Mouse (Mus musculus): ENCODE measurements around the gene Ccdc141. TPM values are rescaled to one million over a fixed set of nuclear protein-coding genes. Genes with fewer than 3 reads are reported as not detected.

Gene Ccdc141
- total RNA-seq, 1 experiment: 3.3 TPM

GRCm38 (mm10) chr2:76980146-76980545 lies 190.3 kb downstream of the Ccdc141 start:
- H3K4me3 ChIP-seq (ENCODE audit: insufficient read depth in 1 of 2, low read depth in 1 of 2, low read length in 2 of 2, poor library complexity in 1 of 2, severe bottlenecking in 1 of 2): peak overlapping the region in 1 of 2 experiments; percentile 38; a peak in 2 of 4 replicates
- TF ChIP-seq ZC3H11A (IDR thresholded peaks at IDR 0.05; ENCODE audit: borderline replicate concordance, low read depth, low read length) (0 out of 2 replicates have a peak, but pooled peaks have one; percentile 23), HCFC1 (IDR thresholded peaks at IDR 0.05; ENCODE audit: borderline replicate concordance, insufficient read depth, low read length) (no peak), ZNF384 (IDR thresholded peaks at IDR 0.05; ENCODE audit: low read depth, low read length) (no peak)
- H3K27ac ChIP-seq (ENCODE audit: insufficient read depth, low read depth, low read length, poor library complexity, severe bottlenecking): no peak overlapping the region
- in situ Hi-C loops (cut with MboI; ENCODE audit: low sequenced_read_pairs in 2 of 2, unreplicated experiment in 2 of 2): no loop called here
- DNase-seq (ENCODE audit: low read depth, low spot score): peak; percentile 78
- no peaks in the 10 kb centered on the region for H3K36me3 ChIP-seq (ENCODE audit: control insufficient read depth, insufficient read depth, low read length, poor library complexity, severe bottlenecking)
- no peaks in the 10 kb centered on the region for H3K4me1 ChIP-seq (ENCODE audit: control insufficient read depth in 2 of 2, insufficient read depth in 2 of 2, low read length in 2 of 2, poor library complexity in 1 of 2)
- no peaks in the 10 kb centered on the region for H3K9me3 ChIP-seq (ENCODE audit: control insufficient read depth, insufficient read depth, low read depth, low read length)
- no peak overlapping the region for H3K9ac ChIP-seq (ENCODE audit: insufficient read depth, low read depth, low read length, poor library complexity, severe bottlenecking)

GRCm38 (mm10) chr2:76977650-76978049 lies 192.8 kb downstream of the Ccdc141 start:
- no peak for DNase-seq (ENCODE audit: low read depth, low spot score)
- H3K4me1 ChIP-seq (ENCODE audit: control insufficient read depth in 2 of 2, insufficient read depth in 2 of 2, low read length in 2 of 2, poor library complexity in 1 of 2): no peaks in the 10 kb centered on the region
- no peaks in the 10 kb centered on the region for H3K36me3 ChIP-seq (ENCODE audit: control insufficient read depth, insufficient read depth, low read length, poor library complexity, severe bottlenecking)
- no peak overlapping the region for H3K9ac ChIP-seq (ENCODE audit: insufficient read depth, low read depth, low read length, poor library complexity, severe bottlenecking)
- H3K4me3 ChIP-seq (ENCODE audit: insufficient read depth in 1 of 2, low read depth in 1 of 2, low read length in 2 of 2, poor library complexity in 1 of 2, severe bottlenecking in 1 of 2): no peak overlapping the region
- no peak overlapping the region for H3K27ac ChIP-seq (ENCODE audit: insufficient read depth, low read depth, low read length, poor library complexity, severe bottlenecking)
- TF ChIP-seq MAFK (IDR thresholded peaks at IDR 0.05; ENCODE audit: insufficient read depth, low read depth, low read length) (no peak), HCFC1 (IDR thresholded peaks at IDR 0.05; ENCODE audit: borderline replicate concordance, insufficient read depth, low read length) (no peak), ZNF384 (IDR thresholded peaks at IDR 0.05; ENCODE audit: low read depth, low read length) (no peak), ZC3H11A (IDR thresholded peaks at IDR 0.05; ENCODE audit: borderline replicate concordance, low read depth, low read length) (no peak), CHD2 (IDR thresholded peaks at IDR 0.05; ENCODE audit: low read depth, low read length) (no peak)
- in situ Hi-C loops (cut with MboI; ENCODE audit: low sequenced_read_pairs in 2 of 2, unreplicated experiment in 2 of 2): no loop called here
- H3K9me3 ChIP-seq (ENCODE audit: control insufficient read depth, insufficient read depth, low read depth, low read length): no peaks in the 10 kb centered on the region

GRCm38 (mm10) chr2:76972051-76972450 lies 198.4 kb downstream of the Ccdc141 start:
- TF ChIP-seq HCFC1 (IDR thresholded peaks at IDR 0.05; ENCODE audit: borderline replicate concordance, insufficient read depth, low read length) (no peak), ZC3H11A (IDR thresholded peaks at IDR 0.05; ENCODE audit: borderline replicate concordance, low read depth, low read length) (no peak), MAFK (IDR thresholded peaks at IDR 0.05; ENCODE audit: insufficient read depth, low read depth, low read length) (no peak), CHD2 (IDR thresholded peaks at IDR 0.05; ENCODE audit: low read depth, low read length) (no peak), ZNF384 (IDR thresholded peaks at IDR 0.05; ENCODE audit: low read depth, low read length) (no peak)
- Histone ChIP-seq H3K27ac (ENCODE audit: insufficient read depth, low read depth, low read length, poor library complexity, severe bottlenecking) (no peak overlapping the region), H3K36me3 (ENCODE audit: control insufficient read depth, insufficient read depth, low read length, poor library complexity, severe bottlenecking) (no peaks in the 10 kb centered on the region), H3K9me3 (ENCODE audit: control insufficient read depth, insufficient read depth, low read depth, low read length) (no peaks in the 10 kb centered on the region), H3K4me1 (ENCODE audit: control insufficient read depth in 2 of 2, insufficient read depth in 2 of 2, low read length in 2 of 2, poor library complexity in 1 of 2) (no peaks in the 10 kb centered on the region), H3K9ac (ENCODE audit: insufficient read depth, low read depth, low read length, poor library complexity, severe bottlenecking) (no peak overlapping the region), H3K4me3 (ENCODE audit: insufficient read depth in 1 of 2, low read depth in 1 of 2, low read length in 2 of 2, poor library complexity in 1 of 2, severe bottlenecking in 1 of 2) (no peak overlapping the region)
- DNase-seq (ENCODE audit: low read depth, low spot score): no peak
- in situ Hi-C loops (cut with MboI; ENCODE audit: low sequenced_read_pairs in 2 of 2, unreplicated experiment in 2 of 2): loop anchor here in 1 of 2 experiments (25.0 kb wide), 1 partner anchor 740 kb away; no protein-coding TSS in a partner anchor

GRCm38 (mm10) chr2:76971069-76971468 lies 199.4 kb downstream of the Ccdc141 start:
- Histone ChIP-seq H3K4me1 (ENCODE audit: control insufficient read depth in 2 of 2, insufficient read depth in 2 of 2, low read length in 2 of 2, poor library complexity in 1 of 2) (no peaks in the 10 kb centered on the region), H3K4me3 (ENCODE audit: insufficient read depth in 1 of 2, low read depth in 1 of 2, low read length in 2 of 2, poor library complexity in 1 of 2, severe bottlenecking in 1 of 2) (no peak overlapping the region), H3K9me3 (ENCODE audit: control insufficient read depth, insufficient read depth, low read depth, low read length) (no peaks in the 10 kb centered on the region), H3K9ac (ENCODE audit: insufficient read depth, low read depth, low read length, poor library complexity, severe bottlenecking) (no peak overlapping the region), H3K36me3 (ENCODE audit: control insufficient read depth, insufficient read depth, low read length, poor library complexity, severe bottlenecking) (no peaks in the 10 kb centered on the region), H3K27ac (ENCODE audit: insufficient read depth, low read depth, low read length, poor library complexity, severe bottlenecking) (no peak overlapping the region)
- DNase-seq (ENCODE audit: low read depth, low spot score): no peak
- in situ Hi-C loops (cut with MboI; ENCODE audit: low sequenced_read_pairs in 2 of 2, unreplicated experiment in 2 of 2): loop anchor here in 1 of 2 experiments (25.0 kb wide), 1 partner anchor 741 kb away; no protein-coding TSS in a partner anchor
- TF ChIP-seq CHD2 (IDR thresholded peaks at IDR 0.05; ENCODE audit: low read depth, low read length) (no peak), ZNF384 (IDR thresholded peaks at IDR 0.05; ENCODE audit: low read depth, low read length) (no peak), ZC3H11A (IDR thresholded peaks at IDR 0.05; ENCODE audit: borderline replicate concordance, low read depth, low read length) (no peak), HCFC1 (IDR thresholded peaks at IDR 0.05; ENCODE audit: borderline replicate concordance, insufficient read depth, low read length) (no peak), MAFK (IDR thresholded peaks at IDR 0.05; ENCODE audit: insufficient read depth, low read depth, low read length) (no peak)

GRCm38 (mm10) chr2:76970669-76971068 lies 199.8 kb downstream of the Ccdc141 start:
- Histone ChIP-seq H3K9me3 (ENCODE audit: control insufficient read depth, insufficient read depth, low read depth, low read length) (no peaks in the 10 kb centered on the region), H3K4me1 (ENCODE audit: control insufficient read depth in 2 of 2, insufficient read depth in 2 of 2, low read length in 2 of 2, poor library complexity in 1 of 2) (no peaks in the 10 kb centered on the region), H3K36me3 (ENCODE audit: control insufficient read depth, insufficient read depth, low read length, poor library complexity, severe bottlenecking) (no peaks in the 10 kb centered on the region), H3K4me3 (ENCODE audit: insufficient read depth in 1 of 2, low read depth in 1 of 2, low read length in 2 of 2, poor library complexity in 1 of 2, severe bottlenecking in 1 of 2) (no peak overlapping the region), H3K9ac (ENCODE audit: insufficient read depth, low read depth, low read length, poor library complexity, severe bottlenecking) (no peak overlapping the region), H3K27ac (ENCODE audit: insufficient read depth, low read depth, low read length, poor library complexity, severe bottlenecking) (no peak overlapping the region)
- in situ Hi-C loops (cut with MboI; ENCODE audit: low sequenced_read_pairs in 2 of 2, unreplicated experiment in 2 of 2): loop anchor here in 1 of 2 experiments (25.0 kb wide), 1 partner anchor 742 kb away; no protein-coding TSS in a partner anchor
- no peak for DNase-seq (ENCODE audit: low read depth, low spot score)
- TF ChIP-seq ZC3H11A (IDR thresholded peaks at IDR 0.05; ENCODE audit: borderline replicate concordance, low read depth, low read length) (peak; percentile 64; the same call in 1 of the 2 replicates), CHD2 (IDR thresholded peaks at IDR 0.05; ENCODE audit: low read depth, low read length) (no peak), HCFC1 (IDR thresholded peaks at IDR 0.05; ENCODE audit: borderline replicate concordance, insufficient read depth, low read length) (no peak), MAFK (IDR thresholded peaks at IDR 0.05; ENCODE audit: insufficient read depth, low read depth, low read length) (no peak), ZNF384 (IDR thresholded peaks at IDR 0.05; ENCODE audit: low read depth, low read length) (no peak)

Measured in ES-E14 (cell line).